Mouse (Mus musculus) kidney, adult 11 months (tissue): ENCODE results near the gene Sipa1l1.
"Not testable (repeated sequence)": the region's sequence is repeated elsewhere in the genome, so short reads cannot be mapped to it uniquely, and the experiment has no call there.

ENCODE experiments used
- DNase-seq: peaks from one replicate; pipeline ENCODE4 v3.0.0; 2022

Sipa1l1 gene

DNA sequence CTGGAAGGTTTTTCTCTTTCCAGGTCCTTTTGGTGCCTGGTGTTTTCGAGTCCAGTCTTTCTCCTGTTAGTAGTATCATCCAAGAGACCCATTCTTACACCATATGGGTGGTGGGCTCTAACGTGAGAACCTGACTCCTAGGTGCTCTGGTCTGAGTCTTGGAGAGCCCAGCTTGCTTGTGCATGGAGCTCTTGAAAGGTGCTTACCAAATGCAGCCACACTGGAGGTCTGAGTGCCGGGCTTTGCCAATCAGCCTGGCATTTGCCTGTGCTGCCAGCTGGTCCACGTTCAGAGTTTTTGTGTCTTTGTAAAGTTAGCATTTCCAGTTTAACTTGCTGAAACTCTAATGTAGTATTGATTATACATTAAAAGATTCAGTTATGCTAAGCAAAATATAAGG is 9.5 kb downstream of the Sipa1l1 start:
- no peak for DNase-seq

- no peak for DNase-seq
Measured at GRCm38 (mm10) chr12:82179626-82180025, 10.5 kb downstream of the Sipa1l1 start.

- DNase-seq: not testable (repeated sequence)
Measured at GRCm38 (mm10) chr12:82186156-82186555, 17.0 kb downstream of the Sipa1l1 start.

GRCm38 (mm10) chr12:82186740-82187139 is 17.6 kb downstream of the Sipa1l1 start:
- no peak for DNase-seq

DNA sequence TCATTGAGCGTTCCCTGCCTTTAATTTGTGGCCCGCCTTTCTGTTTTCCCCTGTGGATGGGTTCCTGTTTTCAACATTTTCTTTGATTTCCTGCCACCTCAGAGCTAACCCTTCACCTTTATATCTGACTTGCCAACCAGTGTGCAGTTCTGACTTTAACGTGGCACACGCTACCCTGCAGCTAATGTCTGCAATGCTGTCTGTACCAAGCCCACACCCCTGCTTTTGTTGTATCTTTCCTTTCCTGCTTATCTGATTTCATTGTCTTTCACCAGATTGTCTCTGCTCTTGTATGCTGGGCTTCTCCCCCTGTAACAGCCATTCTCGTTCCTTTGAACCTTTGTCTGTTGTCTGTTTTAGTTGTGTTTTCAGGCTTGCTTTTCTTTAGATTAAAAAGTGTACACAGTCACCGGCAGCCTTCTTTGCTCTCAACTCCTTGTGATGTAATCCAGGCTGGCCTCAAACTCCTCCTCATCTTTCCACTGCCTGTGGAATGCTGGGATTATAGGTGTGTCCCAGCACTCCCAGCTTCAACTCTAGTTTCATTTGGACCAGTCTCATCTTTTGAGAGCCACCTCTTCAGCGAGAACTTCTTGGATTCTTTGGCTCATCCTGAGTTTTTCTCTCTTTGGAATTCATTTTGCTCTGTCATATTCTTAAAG is 18.2 kb downstream of the Sipa1l1 start:
- no peak for DNase-seq

GRCm38 (mm10) chr12:82188321-82189075 is 19.4 kb downstream of the Sipa1l1 start:
- DNase-seq: no peak

- DNase-seq: no peak
Measured at GRCm38 (mm10) chr12:82189076-82189675, 20.1 kb downstream of the Sipa1l1 start.

DNA sequence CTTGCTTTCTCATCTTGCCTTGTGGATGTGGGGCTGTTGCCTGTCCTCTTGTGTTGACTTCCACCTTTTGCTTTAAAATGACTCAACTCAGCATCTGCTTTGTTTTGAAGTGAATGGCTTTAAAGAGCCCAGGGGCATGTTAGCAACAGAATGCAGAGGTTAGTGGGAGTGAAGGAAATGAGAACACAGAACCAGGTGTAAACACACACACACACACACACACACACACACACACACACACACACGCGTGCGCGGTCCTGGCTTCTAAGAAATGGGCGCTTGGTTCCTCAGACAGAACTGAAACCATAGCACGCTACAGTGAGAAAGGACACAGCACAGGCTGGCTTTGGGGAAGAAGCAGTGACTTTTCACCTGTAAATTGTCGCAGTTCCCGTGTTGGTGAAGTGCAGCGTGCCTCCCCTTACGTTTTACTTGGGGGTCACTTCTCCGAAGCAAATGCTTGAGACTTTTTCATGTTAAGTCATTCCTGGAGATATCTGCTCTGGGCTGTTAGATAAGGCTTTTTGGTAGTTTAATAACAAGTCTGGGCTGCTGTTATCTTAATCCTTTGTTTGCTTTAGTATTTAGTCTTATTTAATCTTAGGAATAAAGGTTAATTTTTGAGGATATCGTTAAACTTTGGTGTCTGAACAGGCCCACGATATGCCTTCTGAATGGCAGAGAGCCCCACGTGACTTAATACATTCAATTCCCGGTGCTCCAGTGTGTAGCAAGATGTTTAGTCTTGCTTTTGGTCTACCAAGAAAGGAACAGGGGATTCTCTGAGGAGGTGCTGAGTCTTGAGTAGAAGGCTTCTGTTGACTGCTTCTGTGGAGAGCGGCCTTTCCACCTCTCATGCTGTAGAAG is 20.8 kb downstream of the Sipa1l1 start:
- DNase-seq: no peak

DNA sequence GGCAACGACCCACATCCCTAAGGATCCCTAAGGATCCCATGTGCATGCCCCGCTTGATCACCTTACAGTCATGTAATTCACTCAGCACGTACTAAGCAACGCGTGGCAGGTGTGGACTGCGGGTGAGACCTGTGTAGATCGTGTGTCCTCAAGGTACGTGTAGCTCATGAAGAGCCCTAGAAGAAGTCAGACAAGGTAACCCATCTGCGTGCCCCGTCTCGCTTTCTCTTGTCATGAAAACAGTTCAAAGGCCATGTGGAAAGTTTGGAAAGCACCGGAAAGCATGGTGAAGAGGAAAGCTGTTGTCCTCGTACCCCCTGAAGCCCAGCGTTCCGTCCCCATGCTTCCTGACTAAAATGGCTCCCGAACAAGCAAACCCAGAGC is 21.5 kb downstream of the Sipa1l1 start:
- DNase-seq: no peak

DNA sequence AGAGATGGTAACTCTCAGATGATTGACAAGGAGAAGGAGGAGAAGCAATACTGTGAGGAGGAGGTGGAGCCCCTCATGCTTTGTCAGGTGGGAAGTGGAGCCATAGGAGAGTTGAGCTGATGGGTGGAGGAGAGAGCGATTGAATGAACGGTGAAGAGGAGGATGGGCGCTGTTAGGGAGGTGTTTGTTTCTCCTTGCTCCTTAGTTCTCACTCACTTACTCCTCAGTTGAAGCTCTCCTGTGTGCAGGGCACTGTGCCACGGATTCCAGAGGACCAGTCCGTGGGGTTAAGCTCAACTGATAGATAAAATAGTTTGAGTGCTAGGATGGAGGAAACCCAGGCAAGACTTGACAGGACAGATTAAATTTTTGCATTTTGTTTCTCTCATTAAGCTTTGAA is 22.6 kb downstream of the Sipa1l1 start:
- no peak for DNase-seq

GRCm38 (mm10) chr12:82192641-82193054 is 23.5 kb downstream of the Sipa1l1 start:
- peak; percentile 74 for DNase-seq

GRCm38 (mm10) chr12:82193476-82193875 is 24.4 kb downstream of the Sipa1l1 start:
- DNase-seq: no peak

GRCm38 (mm10) chr12:82194919-82195318 is 25.8 kb downstream of the Sipa1l1 start:
- DNase-seq: no peak

GRCm38 (mm10) chr12:82196213-82196612 is 27.1 kb downstream of the Sipa1l1 start:
- DNase-seq: no peak

DNA sequence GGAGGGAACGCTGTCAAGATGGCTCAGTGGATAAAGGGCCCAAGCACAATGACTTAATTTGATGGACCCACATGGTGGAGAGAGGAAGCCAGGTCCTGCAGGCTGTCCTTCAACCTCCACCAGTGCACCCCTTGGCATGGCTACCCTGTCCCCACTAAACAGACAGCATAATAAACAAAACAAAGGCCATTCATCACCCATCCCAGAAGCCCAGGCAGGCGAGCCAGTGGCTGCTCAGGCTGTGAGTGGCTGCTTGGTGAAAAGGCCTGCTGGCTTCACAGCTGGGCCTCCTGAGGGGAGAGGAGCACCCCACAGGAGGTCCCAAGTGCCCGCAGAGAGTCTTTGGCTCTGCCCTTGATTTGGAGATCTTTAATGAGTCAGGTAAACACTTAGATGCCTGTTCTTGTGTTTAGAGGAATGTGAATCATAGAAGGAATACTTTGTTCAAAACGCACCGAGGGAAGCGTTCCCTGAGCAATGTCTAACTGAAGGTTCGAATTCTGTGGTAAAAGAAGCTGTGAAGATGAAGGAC is 27.6 kb downstream of the Sipa1l1 start:
- DNase-seq: no peak

DNA sequence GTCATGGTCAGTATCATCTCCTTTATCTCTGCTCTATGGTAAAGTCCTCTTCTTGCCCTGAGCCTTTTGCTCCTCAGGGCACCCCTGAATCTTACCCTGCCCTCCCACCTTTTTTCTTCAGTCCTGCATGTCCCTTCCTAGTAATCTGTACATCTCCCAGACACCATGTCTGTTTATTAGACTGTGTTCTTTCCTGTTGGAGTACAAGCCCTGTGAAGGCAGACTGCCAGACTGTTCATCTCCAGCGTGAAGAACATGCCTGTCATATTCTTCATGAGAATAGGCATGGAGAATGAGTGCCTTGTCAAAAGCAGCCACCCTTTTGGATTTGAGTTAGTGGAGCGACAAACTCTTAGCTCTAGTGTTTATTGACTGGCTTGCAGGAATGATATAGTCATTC is 28.1 kb downstream of the Sipa1l1 start:
- DNase-seq: no peak

DNA sequence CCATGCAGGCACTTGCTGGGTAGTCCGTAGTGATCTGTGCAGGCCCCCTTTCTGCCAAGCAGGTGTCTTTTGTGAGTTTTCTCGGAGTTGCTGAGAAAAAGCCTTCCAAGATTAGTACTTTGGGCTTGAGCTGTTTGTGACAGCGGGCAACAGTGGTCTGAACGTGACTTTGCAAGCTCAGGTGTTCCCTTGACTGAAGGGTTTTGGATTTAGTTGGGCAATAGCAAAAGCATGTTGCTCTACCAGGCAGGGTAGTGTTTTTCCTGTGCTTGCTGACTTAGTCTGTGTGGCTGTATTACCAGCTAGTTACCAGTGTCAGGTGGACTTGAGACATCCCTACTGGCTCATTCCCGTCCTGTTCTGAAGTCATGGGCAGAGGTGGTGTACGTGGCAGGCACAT is 30.2 kb downstream of the Sipa1l1 start:
- no peak for DNase-seq

DNA sequence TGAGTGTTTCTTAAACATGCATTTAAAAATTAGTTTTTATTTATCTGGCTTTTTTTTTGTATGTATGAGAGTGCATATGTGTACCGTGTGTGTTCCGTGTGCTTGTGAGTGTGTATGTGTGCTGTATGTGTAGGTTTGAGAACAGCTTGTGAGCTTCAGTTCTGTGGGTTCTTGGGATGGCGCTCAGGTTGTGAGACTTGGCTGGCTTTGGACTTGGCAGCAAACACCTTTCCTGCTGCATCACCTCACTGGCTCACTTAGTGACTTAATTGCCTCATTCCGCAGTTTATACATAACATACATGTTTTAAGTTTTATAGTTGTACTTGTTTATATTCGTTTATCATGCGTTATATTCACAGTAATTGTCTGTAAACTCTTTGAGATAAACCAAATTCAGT is 35.0 kb downstream of the Sipa1l1 start:
- no peak for DNase-seq

GRCm38 (mm10) chr12:82206857-82207647 is 37.9 kb downstream of the Sipa1l1 start:
- DNase-seq: no peak

DNA sequence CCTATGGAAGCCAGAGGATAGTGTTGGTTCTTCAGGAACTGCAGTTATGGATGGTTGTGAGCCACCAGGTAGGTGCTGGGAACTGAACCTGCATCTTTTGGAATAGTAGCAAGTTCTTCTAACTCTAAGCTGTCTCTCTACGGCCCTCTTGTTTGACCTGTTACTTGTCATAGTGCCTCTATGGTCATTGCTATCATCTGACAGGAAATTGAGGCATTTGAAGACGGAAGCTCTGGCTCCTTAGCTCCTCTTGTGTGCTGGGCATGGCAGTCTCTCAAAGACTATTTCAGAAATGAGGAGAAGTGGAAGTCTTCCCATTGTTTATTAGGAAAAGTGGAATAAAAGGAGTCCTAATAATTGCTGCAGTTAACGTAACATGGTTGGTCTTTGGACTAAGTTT is 38.9 kb downstream of the Sipa1l1 start:
- no peak for DNase-seq

- DNase-seq: no peak
Measured at GRCm38 (mm10) chr12:82208611-82209010, 39.5 kb downstream of the Sipa1l1 start.

DNA sequence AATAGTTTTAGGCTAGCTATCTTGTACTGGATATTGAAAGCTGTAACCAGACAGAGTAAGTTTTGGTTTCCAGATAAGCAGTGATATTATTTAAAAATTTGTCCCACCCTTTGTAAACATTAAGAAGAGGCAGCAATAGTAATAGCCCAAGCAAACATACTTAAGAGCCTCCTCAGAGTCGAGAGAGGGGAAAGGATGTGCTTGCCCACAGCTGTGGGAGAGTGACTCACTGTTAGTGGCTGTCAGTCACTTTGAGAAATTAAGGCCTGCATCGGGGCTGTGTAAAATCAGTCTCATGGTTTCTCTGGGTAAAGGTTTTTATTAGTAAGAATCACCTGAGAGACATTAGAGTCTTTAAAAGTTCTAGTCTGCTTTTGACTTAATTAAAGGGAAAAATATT is 40.6 kb downstream of the Sipa1l1 start:
- DNase-seq: no peak
